ENCODE assay signal across 1 mouse cellular context in the genomic region with DNA sequence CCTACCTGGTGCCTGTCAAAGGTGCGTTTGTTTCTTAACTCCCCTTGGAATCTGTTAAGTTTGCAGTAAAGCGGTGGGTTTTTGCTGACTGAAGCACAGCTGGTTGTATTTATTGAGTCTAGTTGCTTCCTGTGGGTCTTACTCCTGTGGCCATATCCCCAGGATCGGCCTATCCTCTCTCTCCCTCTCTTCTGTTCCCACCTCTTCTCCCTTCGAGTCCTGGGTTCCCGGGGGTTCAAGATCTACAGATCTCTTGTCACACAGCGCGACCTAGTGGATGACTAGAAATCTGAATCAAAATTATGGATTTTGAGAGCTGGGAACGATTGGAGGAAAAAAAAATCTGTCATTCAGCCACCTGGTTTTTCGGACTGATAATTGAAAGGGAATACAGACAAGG.
A peak's percentile ranks its signal among the peaks of the same experiment; 100 is the strongest.
TF ChIP-seq lines count a peak whose summit lies in the region.

No protein-coding gene starts in this region.

TF ChIP-seq in CH12.LX, 34 proteins besides CTCF, POLR2A, EP300 and RAD21 (continued from another document):
- TF ChIP-seq ZNF384 (IDR thresholded peaks at IDR 0.05; ENCODE audit: low read depth, low read length): peak; percentile 47
- TF ChIP-seq CHD2 (IDR thresholded peaks at IDR 0.05; ENCODE audit: low read length): no peak
